Mouse (Mus musculus): Measurements from ENCODE around the gene Cdca8.
A peak's percentile ranks its signal among the peaks of the same experiment; 100 is the strongest.

Gene Cdca8

GRCm38 (mm10) chr4:124951036-124951433 lies 11.9 kb upstream of the Cdca8 start:
- no peak for DNase-seq

- no peak for DNase-seq
Observed at GRCm38 (mm10) chr4:124950181-124951035, 11.3 kb upstream of the Cdca8 start.

- no peak for DNase-seq
Observed at GRCm38 (mm10) chr4:124949488-124949887, 10.4 kb upstream of the Cdca8 start.

DNA sequence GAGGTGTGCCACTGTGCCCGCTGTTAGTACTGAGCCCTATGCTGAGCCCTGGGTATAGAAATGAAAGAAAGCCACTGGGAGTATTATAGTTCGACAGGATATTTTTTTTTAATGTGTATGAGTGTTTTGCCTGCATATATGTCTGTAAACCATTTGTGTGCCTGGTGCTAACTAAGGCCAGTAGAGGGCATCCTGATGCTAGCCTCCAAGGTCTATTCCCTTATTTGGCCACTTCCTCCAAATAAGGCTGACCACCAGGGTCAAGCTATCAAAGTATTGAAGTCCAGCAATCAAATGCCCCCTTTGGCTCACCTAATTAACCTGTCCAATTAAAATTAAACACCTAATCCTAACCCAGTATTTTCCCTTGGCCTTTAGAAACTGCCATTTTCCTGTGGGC lies 5.8 kb upstream of the Cdca8 start:
- DNase-seq: no peak

DNA sequence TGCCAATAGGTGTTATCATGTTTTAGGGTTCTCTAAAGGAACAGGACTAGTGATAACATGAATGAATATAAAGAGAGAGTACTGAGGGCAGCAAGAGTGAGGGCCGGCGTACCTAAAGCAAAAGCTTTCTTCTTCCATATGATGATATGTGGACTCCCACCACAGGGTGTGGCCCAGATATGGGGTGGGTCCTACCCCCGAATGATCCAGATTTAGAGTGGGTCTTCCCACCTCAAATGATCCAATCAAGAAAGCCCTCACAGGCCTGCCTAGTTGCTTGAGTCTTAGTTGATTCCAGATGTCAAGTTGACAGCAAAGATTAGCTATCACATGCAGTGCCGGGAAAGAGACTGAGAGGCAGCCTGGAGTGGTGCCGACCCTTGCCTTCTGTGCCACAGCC lies 4.7 kb upstream of the Cdca8 start:
- DNase-seq: no peak

GRCm38 (mm10) chr4:124943022-124943421 lies 3.9 kb upstream of the Cdca8 start:
- peak; percentile 64 for DNase-seq

GRCm38 (mm10) chr4:124936613-124937471 lies 2.3 kb downstream of the Cdca8 start, which contains the start of gene 9930104L06Rik:
Gene 9930104L06Rik (plus strand): TSS chr4:124937048.
- peak; percentile 97 for DNase-seq

- no peak for DNase-seq
Observed at GRCm38 (mm10) chr4:124928102-124928501, 11.0 kb downstream of the Cdca8 start.

DNA sequence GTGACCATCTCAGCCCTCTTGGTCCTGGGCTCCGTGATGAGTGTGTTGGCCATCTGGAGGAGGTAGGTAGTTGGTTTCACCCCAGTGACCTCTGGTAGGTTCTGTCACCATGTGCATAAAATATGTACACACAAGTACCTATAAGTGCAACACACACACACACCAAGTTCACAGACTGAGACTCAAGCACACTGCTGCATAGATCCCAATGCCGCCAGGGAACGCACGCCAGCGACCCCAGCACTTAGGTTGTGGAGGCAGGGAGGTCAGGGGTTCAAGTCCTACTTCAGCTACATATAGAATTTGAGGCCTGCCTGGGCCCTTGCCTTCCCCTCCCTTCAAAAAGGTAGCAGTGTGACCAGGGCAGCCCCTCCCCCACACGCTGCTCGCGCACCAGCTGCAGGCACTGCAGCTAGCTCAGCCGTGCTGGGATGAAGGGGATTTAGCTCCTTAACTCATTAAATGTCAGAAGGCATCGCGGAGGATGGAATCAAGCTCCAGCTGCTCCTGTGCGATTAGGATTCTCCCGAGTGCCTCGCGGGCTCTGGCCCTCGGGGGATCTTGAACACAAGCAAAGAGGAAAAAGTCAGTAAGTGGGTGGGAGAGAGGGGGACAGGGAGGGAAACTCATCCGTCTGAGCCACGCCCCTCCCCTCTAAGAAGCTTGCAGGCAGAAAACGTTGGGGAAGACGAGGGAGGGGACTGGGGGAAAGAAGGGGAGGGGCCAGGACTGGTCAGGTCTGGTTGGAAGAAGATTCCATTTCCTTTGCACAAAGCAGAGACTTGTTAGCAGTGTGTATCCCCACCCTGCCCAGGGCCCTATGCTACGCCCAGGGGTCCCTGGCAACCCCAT lies 32.9 kb downstream of the Cdca8 start:
- DNase-seq: no peak

DNA sequence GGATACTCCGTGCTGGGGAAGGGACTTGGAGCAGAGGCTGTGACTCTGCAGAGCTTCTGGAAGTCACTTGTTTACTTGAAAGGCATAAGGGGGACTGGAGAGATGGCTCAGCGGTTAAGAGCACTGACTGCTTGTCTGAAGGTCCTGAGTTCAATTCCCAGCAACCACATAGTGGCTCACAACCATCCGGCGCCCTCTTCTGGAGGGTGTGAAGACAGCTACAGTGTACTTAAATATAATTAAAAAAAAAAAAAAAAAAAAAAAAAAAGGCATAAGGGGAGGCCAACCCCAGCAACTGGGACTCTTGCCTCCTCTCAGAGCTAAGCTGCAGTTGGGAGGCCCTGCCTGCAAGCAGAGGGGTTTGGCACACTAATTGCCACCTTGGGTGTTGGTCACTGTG lies 33.7 kb downstream of the Cdca8 start:
- DNase-seq: no peak

DNA sequence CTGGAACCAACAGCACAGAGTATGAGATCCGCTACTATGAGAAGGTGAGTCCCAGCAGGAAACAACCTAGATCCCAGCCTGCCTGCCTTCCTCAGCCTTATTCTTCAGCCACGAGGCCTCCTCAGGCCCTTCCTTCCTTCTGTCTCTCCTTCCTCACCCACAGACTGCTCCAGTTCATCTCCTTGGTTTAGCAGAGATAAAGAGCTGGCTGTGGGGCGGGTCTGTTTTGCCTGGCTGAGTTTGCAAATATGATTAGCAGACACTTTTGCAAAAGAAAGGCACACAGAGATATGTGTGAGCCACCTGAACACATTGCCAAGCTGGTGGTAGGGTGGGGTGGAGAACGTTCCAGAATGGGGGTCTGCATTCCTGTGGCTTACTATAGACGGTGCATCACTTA lies 39.2 kb downstream of the Cdca8 start:
- DNase-seq: no peak

DNA sequence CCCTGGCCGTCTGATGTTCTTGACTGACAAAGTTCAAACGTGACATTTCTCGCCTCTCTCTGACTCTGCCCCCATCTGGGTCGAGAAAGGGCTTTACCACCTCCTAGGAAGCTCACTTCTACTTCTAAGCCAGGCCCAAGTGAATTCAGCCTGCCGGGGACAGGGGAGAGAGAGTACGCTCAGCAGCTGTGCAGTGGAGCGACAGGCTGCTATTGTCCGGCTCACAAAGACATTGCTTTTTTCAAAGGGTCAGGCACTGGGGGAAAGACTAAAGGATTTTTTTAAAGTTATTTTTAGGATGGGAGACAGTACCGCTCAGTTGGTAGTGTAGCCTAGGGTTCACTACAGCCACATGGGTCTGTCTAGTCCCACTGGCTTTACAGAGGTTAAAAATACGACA lies 40.7 kb downstream of the Cdca8 start:
- no peak for DNase-seq

- peak; percentile 83 for DNase-seq
Observed at GRCm38 (mm10) chr4:124894508-124895428, 44.3 kb downstream of the Cdca8 start.

DNA sequence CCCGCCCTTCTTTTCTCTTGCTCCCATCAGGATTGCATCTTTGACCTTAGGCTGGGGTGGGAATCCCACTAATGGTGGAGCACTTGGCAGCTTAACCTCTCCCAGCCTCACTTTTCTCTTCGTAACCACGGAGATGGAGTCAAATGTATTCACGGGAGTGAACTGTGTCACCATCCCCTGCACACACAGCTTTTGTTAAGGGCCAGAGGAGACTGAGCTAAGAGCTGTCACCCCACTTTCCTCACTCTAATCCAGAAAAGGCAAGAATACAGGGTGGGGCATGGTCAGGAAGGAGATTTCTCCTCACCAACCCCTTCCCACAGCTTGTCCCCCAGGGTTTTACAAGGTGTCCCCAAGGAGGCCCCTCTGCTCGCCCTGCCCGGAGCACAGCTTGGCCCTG lies 45.3 kb downstream of the Cdca8 start:
- no peak for DNase-seq

- DNase-seq: peak; percentile 46
Observed at GRCm38 (mm10) chr4:124890831-124891230, 48.3 kb downstream of the Cdca8 start.

GRCm38 (mm10) chr4:124889935-124890334 lies 49.2 kb downstream of the Cdca8 start:
- no peak for DNase-seq

GRCm38 (mm10) chr4:124888702-124889101 lies 50.4 kb downstream of the Cdca8 start:
- DNase-seq: peak; percentile 68

GRCm38 (mm10) chr4:124882151-124882729 lies 56.9 kb downstream of the Cdca8 start:
- peak; percentile 35 for DNase-seq

GRCm38 (mm10) chr4:124881341-124881908 lies 57.7 kb downstream of the Cdca8 start:
- DNase-seq: peak; percentile 90

DNA sequence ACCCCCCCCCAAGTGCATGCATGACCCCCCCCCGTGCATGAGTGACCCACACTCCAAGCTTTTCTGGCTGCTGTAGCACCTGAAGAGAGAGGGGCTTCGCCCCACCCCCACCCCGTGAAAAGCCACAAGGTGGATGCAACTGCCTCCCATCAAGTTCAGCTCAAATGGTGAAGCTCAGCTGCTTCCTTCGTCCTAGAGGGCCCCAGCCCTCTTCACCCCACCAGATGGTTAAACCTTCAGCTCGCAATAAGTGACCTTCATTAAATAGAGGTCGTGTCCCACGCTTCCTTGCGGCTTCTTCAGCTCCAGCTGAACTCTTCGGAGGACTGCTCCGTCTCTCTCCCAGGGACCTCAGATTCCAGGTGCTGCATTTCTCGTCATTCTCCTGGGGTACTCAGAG lies 58.5 kb downstream of the Cdca8 start, which contains the start of gene Epha10:
Gene Epha10, plus strand, starts transcription at position 301 of the 400 bp plus-strand sequence.
- DNase-seq: no peak

DNA sequence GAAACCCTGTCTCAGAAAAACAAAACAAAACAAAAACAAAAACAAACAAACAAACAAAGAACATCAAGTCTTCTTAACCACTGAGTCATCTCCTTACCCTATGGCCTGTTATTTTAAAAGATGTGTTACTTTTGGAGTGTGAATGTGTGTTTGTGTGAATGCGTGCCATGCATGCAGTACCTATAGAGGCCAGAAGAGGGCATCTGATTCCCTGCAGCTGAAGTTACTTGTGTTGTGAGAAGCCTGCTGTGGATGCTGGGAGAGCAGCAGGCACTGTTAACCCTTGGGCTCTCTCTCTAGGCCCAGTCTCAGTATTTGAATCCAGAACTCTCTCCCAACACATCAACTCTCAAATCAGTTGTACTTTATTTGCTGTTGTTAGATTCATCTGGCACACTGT lies 66.4 kb downstream of the Cdca8 start:
- DNase-seq: no peak
